Mouse (Mus musculus) spleen, adult 2 months (tissue): ENCODE measurements around the gene Sebox.

ENCODE experiments used
- CTCF ChIP-seq: fragments of 200-500 bp; IDR thresholded peaks from 2 replicates; pipeline ENCODE4 v1.5.1; 2011; ENCODE audit warnings: mild to moderate bottlenecking, inconsistent platforms; ENCODE audit not compliant: insufficient read depth, insufficient read length, insufficient replicate concordance; ENCODE audit errors: extremely low read depth
- POLR2A ChIP-seq: fragments of 200-500 bp; IDR thresholded peaks from 2 replicates; pipeline ENCODE4 v1.6.1; 2011; ENCODE audit warnings: low read depth, low read length, inconsistent platforms

GRCm38 (mm10) chr11:78515549-78516325, 12.5 kb downstream of the Sebox start:
- TF ChIP-seq CTCF (no peak), POLR2A (no peak)
